Mouse (Mus musculus) left cerebral cortex, postnatal 10 days (tissue): ENCODE results near the gene Hoxb4. TPM values are rescaled to one million over a fixed set of nuclear protein-coding genes. Genes with fewer than 3 reads are reported as not detected.
A peak's percentile ranks its signal among the peaks of the same experiment; 100 is the strongest.

Experiments used
- DNase-seq, 2 experiments: peaks; one replicate each; pipeline ENCODE4 v3.0.0; 2021 to 2022; ENCODE audit warnings: low spot score in 2 of 2, mixed read lengths in 1 of 2; ENCODE audit errors: extremely low spot score in 1 of 2
- intact Hi-C: fragments of 180-260 bp; cut with DNase I; formaldehyde crosslinking; loops from one replicate; pipeline ENCODE4 v1.15.1; 2025
- total RNA-seq, 2 experiments: library from RNA; stranded (reverse); gene quantifications; 2 replicates each; pipeline ENCODE4 v1.2.3; 2021

The Hoxb4 gene
- total RNA-seq, 2 experiments from 2014 or later = not detected

- intact Hi-C loops = loop anchor here (5.0 kb wide), 1 partner anchor 58 kb away; the partner anchor contains the start of gene Hoxb2
- DNase-seq = peak; percentile 16 to 53
These were observed 23.6 kb upstream of the Hoxb4 start for GRCm38 (mm10) chr11:96294245-96295091.

GRCm38 (mm10) chr11:96295092-96295835 is 22.8 kb upstream of the Hoxb4 start:
- intact Hi-C loops = no loop called here
- DNase-seq = no peak

- DNase-seq = no peak
- intact Hi-C loops = no loop called here
These were observed 21.1 kb upstream of the Hoxb4 start for GRCm38 (mm10) chr11:96296997-96297396.

- intact Hi-C loops = no loop called here
These were observed 20.6 kb upstream of the Hoxb4 start for GRCm38 (mm10) chr11:96297428-96297827.

GRCm38 (mm10) chr11:96297968-96298635 is 20.0 kb upstream of the Hoxb4 start:
- DNase-seq = no peak
- intact Hi-C loops = no loop called here

More at GRCm38 (mm10) chr11:96297428-96297827, 20.6 kb upstream of the Hoxb4 start:
- no peak for DNase-seq

- DNase-seq = no peak
- intact Hi-C loops = no loop called here
These were observed 19.0 kb upstream of the Hoxb4 start for GRCm38 (mm10) chr11:96298895-96299667.

- no peak for DNase-seq
- intact Hi-C loops = loop anchor here (5.0 kb wide), 1 partner anchor 238 kb away; no protein-coding TSS in a partner anchor
These were observed 18.3 kb upstream of the Hoxb4 start for GRCm38 (mm10) chr11:96299781-96300180.

GRCm38 (mm10) chr11:96300354-96301063 is 17.6 kb upstream of the Hoxb4 start:
- intact Hi-C loops = loop anchor here (5.0 kb wide), 1 partner anchor 237 kb away; no protein-coding TSS in a partner anchor
- DNase-seq = no peak

- intact Hi-C loops = loop anchor here (5.0 kb wide), 1 partner anchor 236 kb away; no protein-coding TSS in a partner anchor
- no peak for DNase-seq
These were observed 17.0 kb upstream of the Hoxb4 start for GRCm38 (mm10) chr11:96301064-96301431.

GRCm38 (mm10) chr11:96301837-96302236 is 16.2 kb upstream of the Hoxb4 start:
- intact Hi-C loops = loop anchor here (5.0 kb wide), 1 partner anchor 235 kb away; no protein-coding TSS in a partner anchor
- DNase-seq = peak in 1 of 2 experiments; percentile 13

- DNase-seq = no peak
- intact Hi-C loops = loop anchor here (5.0 kb wide), 1 partner anchor 235 kb away; no protein-coding TSS in a partner anchor
These were observed 15.5 kb upstream of the Hoxb4 start for GRCm38 (mm10) chr11:96302381-96303150.

- DNase-seq = no peak
- intact Hi-C loops = loop anchor here (5.0 kb wide), 1 partner anchor 234 kb away; no protein-coding TSS in a partner anchor
These were observed 14.6 kb upstream of the Hoxb4 start, which contains the start of gene Hoxb5 for GRCm38 (mm10) chr11:96303151-96304099. Gene Hoxb5 (plus strand): TSS chr11:96303336.

- intact Hi-C loops = loop anchor here (5.0 kb wide), 1 partner anchor 233 kb away; no protein-coding TSS in a partner anchor
These were observed 13.5 kb upstream of the Hoxb4 start for GRCm38 (mm10) chr11:96304381-96305195.

GRCm38 (mm10) chr11:96305505-96306182 is 12.4 kb upstream of the Hoxb4 start:
- no peak for DNase-seq
- intact Hi-C loops = no loop called here

More at GRCm38 (mm10) chr11:96304381-96305195, 13.5 kb upstream of the Hoxb4 start:
- DNase-seq = no peak
